16 mouse cellular contexts compared by ENCODE assay signal in the genomic region with DNA sequence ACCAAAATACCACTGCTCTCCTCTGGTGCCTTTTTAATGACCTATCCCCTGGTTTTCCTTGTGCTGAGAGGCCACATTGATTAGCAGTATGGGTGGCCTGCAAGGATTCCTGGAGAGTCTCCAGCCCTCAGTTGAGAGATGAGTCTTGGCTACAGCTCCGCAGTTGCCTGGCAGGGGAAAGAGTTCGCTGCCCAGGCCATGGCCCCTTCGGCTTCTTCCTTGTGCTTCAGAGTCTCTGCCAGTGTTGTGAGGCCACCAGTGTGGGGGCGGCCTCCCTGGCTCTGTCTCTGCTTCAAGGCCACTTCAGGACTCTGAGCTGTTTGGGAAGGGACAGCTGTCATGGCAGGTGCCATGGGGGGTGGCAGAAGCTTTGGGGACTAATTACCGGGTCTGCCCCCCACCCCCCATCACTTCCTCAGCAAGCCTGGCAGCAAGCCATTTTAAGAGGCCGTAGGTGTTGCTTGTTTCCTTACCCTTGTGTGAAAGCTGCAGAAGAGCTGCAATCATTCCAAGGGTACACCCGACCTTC.
DNase-seq lines count a peak whose midpoint lies in the region.
"Had no signal": no experiment of that assay in that cellular context is flagged by ENCODE, and none has a peak within 500 bp of the region (broad histone marks: within the 10 kb centered on the region; RNA-seq: fewer than 3 reads in every experiment).

No protein-coding gene starts in this region.

- no peak overlapping the region for H3K4me3 ChIP-seq in limb, embryonic 10.5 days
- H3K4me3 ChIP-seq: forebrain, embryonic 12.5 days; heart, adult 2 months; limb, embryonic 13.5 days; midbrain, embryonic 10.5 days had no signal

- no peaks in the 10 kb centered on the region for H3K9me3 ChIP-seq in limb, embryonic 10.5 days (replicated peaks)
- H3K9me3 ChIP-seq: forebrain, embryonic 12.5 days; limb, embryonic 13.5 days; midbrain, embryonic 10.5 days had no signal

- no peaks in the 10 kb centered on the region for H3K36me3 ChIP-seq in limb, embryonic 10.5 days
- H3K36me3 ChIP-seq: forebrain, embryonic 12.5 days; limb, embryonic 13.5 days; midbrain, embryonic 10.5 days had no signal

- H3K27me3 ChIP-seq in limb, embryonic 10.5 days (ENCODE audit: low read depth, poor library complexity, severe bottlenecking), result no peaks in the 10 kb centered on the region
- H3K27me3 ChIP-seq: forebrain, embryonic 12.5 days; limb, embryonic 13.5 days had no signal

- DNase-seq in layer of hippocampus, adult 11-12 months (ENCODE audit: low spot score), result peak; percentile 11
- no peak for DNase-seq in layer of hippocampus, adult 9-10 months (ENCODE audit: low spot score)
- DNase-seq in right cerebral cortex, postnatal 14 days, result peak; percentile 11
- no peak for DNase-seq in right cerebral cortex, adult 2 months (ENCODE audit: low spot score in 2 of 2)
- DNase-seq in layer of hippocampus, adult 8-10 months (ENCODE audit: low spot score in 2 of 2), result peak; percentile 4 to 6
- DNase-seq in limb, embryonic 10.5 days (ENCODE audit: low spot score), result no peak
- no peak for DNase-seq in ovary, postnatal 14 days (ENCODE audit: low spot score)
- no peak for DNase-seq in spleen, adult 18-20 months
- DNase-seq: adrenal gland, postnatal 10 days; B cell, adult 2 months; heart, adult 2 months; heart, postnatal 10 days; kidney, adult 9 months had no signal

- 91% methylated on average over 7 of the region's 7 CpGs for WGBS in limb, embryonic 10.5 days

- no peaks in the 10 kb centered on the region for H3K4me1 ChIP-seq in limb, embryonic 10.5 days
- H3K4me1 ChIP-seq: forebrain, embryonic 12.5 days; limb, embryonic 13.5 days; midbrain, embryonic 10.5 days had no signal

- no peak overlapping the region for H3K27ac ChIP-seq in limb, embryonic 10.5 days
- H3K27ac ChIP-seq: forebrain, embryonic 12.5 days; heart, adult 2 months; limb, embryonic 13.5 days; midbrain, embryonic 10.5 days had no signal

Comparison
In these comparisons a context has a peak if more than half of its experiments do, and no peak if none do; other contexts are left out.
1. DNase-seq: peak in layer of hippocampus, adult 11-12 months (single experiment), right cerebral cortex, postnatal 14 days (single experiment) and layer of hippocampus, adult 8-10 months (2 of 2); none in layer of hippocampus, adult 9-10 months (single experiment), right cerebral cortex, adult 2 months (0 of 2), limb, embryonic 10.5 days (single experiment), ovary, postnatal 14 days (single experiment) and spleen, adult 18-20 months (0 of 2).